Mouse (Mus musculus) kidney, adult 9 months (tissue): Measurements from ENCODE around the gene Rasgrf2.
A peak's percentile ranks its signal among the peaks of the same experiment; 100 is the strongest.

ENCODE experiments used
- DNase-seq: peaks from one replicate; pipeline ENCODE4 v3.0.0; 2022

Rasgrf2 gene

DNA sequence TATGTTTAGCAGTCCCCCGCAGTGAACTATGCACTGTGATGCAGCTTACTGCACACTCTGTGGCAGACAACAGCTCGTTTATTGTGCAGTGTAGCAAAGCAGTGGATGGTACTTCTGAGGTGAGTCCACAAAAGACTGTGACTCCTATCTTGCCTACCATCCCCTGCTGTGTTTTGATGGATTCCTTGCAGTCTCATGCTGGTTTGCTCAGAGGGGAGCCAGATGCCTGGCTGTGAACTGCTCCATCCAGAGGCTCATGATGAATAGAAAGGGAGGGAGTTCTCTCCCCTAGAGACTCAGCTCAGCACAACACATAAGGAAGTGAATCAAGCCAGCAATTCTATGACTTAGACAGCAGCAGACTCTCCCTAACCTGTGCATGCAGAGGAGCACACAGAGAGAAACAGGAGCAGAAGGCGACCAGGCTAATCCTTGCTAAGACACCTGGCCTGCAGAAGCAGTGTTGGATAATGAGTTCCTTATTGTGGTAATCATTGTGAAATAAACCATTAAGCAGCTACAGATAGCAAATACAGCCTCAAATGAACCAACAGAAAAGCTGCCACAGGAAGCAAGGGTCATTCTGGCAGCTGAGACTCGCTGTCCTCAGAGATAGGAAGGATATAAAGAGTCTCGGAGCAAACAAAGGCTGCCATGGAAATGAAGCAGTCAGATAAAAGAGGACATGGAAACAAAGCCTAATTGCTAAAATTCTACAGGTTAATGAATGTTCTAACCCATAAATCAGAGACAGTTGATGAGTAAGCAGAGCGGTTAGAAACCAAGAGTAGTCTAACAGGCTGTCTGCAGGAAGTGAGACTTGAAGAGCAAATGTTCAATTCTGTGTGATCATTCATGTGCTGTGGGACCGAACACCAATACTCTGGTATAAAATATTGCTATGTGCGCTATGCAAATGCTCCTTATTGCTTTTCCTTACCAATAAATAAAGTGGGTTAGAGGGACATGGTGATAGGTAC, 89.6 kb downstream of the Rasgrf2 start:
- DNase-seq: peak; percentile 28

- DNase-seq: no peak
Observed at GRCm38 (mm10) chr13:92030364-92031057, 100.9 kb downstream of the Rasgrf2 start.

DNA sequence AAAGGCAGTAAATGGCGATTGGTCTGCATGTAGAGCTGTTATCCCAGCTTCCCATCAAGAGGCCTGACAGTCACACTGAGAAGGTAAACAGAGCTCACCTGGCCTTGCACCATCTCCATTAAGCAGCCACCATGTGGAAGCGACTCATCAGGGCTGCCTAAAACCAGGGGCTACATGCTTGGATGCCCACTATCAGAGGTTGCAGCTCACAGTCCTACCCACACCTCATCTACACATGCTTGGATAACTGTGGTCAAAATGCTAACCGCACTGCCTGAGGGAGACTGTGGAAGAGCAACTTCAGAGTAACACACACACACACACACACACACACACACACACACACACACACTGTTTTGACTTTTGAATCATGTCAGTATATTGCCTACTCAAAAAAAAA, 101.8 kb downstream of the Rasgrf2 start:
- no peak for DNase-seq

- DNase-seq: no peak
Observed at GRCm38 (mm10) chr13:92027951-92028350, 103.5 kb downstream of the Rasgrf2 start.

- no peak for DNase-seq
Observed at GRCm38 (mm10) chr13:92026651-92027050, 104.8 kb downstream of the Rasgrf2 start.

GRCm38 (mm10) chr13:92025124-92025523, 106.3 kb downstream of the Rasgrf2 start:
- no peak for DNase-seq

- DNase-seq: no peak
Observed at GRCm38 (mm10) chr13:92022202-92022601, 109.3 kb downstream of the Rasgrf2 start.

- DNase-seq: no peak
Observed at GRCm38 (mm10) chr13:91996929-91997328, 134.5 kb downstream of the Rasgrf2 start.

GRCm38 (mm10) chr13:91991412-91991811, 140.0 kb downstream of the Rasgrf2 start:
- DNase-seq: no peak

GRCm38 (mm10) chr13:91990709-91991284, 140.7 kb downstream of the Rasgrf2 start:
- DNase-seq: no peak

DNA sequence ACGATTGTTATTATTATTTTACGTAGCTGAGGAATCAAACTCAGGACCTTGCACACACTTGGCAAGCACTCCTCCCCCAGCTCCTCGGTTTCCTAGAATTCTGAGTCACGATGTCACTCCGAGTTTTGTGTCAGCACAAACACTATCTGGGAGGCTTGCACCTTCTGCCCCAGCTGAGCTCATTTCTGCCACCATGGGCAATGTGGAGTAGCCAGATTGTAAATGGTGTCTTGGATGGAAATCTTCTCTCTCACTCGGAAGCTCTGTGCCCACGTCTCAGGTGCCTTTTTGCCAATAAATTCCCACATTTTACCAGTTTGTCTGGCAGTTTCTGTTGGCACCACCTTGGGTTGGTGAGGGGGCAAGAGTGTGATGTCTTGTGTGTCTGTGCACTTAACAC, 143.1 kb downstream of the Rasgrf2 start:
- no peak for DNase-seq

DNA sequence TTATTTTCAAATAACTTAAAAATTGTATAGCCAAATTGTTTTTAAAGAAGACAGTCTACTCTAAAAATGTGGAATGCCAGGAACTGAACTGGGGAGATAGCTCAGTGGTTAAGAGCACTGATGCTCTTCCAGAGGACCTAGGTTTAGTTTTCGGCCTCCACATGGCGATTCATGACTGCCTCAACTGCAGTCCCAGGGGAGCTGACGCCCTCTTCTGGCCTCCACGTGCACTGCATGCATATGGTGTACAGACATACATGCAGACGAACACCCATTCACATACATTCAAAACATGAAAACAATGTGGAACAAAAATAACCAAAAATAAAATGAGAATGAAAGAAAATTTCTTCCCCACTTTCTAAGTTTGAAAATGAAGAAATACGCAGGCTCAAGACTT, 144.5 kb downstream of the Rasgrf2 start:
- no peak for DNase-seq

DNA sequence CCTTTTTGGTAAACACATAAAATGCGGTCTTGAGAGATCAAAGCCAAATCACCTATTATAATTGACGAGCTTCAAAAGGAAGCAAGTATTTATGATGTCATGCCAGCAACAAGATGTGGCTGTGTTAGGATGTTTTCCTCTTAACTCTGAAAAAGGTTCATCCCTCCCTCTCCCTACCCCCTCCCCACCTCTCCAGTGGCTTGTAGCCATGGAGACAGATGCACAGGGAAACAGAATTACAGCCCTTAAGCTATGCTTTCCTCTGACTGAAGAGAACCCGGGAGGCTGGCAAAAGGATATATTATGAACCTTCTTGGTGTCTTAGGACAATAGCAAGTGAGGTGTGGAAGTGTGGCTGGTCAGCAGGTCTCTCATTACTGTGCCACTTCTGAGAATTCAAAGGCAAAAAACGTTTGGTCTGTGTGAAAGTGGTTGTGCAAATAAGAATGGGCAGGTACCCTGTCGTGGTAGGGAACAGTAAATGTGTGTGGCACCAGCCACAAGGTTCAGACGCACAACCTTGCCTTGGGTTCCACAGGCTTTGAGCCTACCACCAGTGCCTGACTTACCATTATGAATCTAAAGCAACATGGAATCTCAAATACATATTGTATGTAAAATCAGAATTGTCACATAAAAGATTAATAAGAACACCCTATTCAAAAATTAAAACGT, 145.4 kb downstream of the Rasgrf2 start:
- DNase-seq: no peak

DNA sequence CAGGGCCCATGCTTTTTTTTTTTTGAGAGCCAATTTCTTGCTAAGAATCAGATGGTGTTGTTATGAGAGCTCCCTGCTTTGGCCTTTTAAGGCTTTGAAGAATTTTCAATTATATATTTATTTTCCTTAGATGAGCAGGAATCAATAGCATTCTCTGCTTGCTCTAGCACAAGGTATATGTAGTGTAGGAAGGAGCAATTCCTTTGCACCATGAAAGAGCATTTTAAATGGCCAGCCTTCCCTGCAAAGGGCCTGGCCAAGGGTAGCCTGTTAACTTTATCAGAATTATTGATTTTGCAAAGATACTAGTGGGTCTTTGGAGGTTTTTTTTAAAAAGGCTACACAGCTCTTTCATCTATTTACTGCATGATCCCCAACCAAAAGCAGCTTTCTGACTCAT, 146.4 kb downstream of the Rasgrf2 start:
- DNase-seq: no peak

DNA sequence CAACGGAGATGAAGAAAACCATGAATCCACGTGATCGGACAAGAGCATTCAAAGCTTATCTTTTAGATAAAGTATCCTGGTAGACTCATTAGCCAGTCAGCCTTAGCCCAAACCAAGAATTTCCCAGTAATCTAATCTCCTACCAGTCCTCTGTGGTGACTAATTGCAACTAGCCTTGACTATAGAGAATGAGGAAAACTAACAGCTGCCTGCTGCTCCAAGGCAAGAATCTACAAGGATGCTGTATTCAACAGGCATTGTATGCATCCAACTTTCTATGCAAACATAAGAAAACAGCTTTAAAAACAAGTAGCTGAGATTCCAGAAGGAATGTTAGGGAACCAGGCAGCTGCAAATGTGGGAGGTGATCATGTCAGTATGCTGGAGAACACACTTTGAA, 149.4 kb downstream of the Rasgrf2 start:
- no peak for DNase-seq

GRCm38 (mm10) chr13:91981414-91981813, 150.0 kb downstream of the Rasgrf2 start:
- DNase-seq: no peak

DNA sequence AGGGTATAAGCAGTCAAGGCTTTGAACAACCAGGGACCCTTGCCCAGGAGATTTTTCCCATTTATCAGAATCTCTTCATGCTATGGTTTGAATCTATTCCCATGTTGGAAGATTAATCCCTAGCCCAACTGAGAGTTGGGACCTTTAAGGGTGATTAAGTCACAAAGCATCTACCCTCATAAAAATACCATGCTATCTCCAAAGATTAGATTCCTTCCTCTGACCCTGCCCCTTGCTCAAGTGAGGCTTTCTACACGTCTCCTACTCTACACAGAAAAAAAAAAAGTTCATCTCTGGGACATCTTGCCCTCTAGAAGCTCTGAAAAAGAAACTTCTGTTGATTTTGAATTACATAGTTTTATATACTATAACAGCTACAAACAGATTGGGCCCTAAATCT, 154.5 kb downstream of the Rasgrf2 start:
- DNase-seq: no peak

- no peak for DNase-seq
Observed at GRCm38 (mm10) chr13:91976541-91976940, 154.9 kb downstream of the Rasgrf2 start.

GRCm38 (mm10) chr13:91974154-91974553, 157.3 kb downstream of the Rasgrf2 start:
- no peak for DNase-seq

GRCm38 (mm10) chr13:91971246-91971645, 160.2 kb downstream of the Rasgrf2 start:
- no peak for DNase-seq

DNA sequence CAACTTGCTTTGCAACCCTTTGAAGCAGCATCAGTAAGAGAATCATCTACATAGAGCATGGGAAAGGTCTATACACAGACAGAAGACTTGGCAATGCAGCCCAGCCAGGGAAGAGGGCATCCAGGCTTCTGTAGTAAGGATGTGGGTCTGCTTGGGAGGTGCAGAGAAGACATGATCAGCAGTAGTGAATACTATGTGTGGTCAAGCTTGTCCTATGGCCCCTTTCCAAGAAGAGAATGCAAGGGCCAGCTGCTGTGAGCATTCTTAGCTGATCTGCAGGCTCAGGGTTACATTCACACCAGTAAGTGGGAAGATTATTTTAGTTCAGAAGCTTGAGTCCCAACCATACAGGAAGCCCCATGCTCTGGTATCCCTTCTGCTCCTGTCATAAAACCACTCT, 175.0 kb downstream of the Rasgrf2 start:
- DNase-seq: no peak

GRCm38 (mm10) chr13:91955646-91956045, 175.8 kb downstream of the Rasgrf2 start:
- no peak for DNase-seq

DNA sequence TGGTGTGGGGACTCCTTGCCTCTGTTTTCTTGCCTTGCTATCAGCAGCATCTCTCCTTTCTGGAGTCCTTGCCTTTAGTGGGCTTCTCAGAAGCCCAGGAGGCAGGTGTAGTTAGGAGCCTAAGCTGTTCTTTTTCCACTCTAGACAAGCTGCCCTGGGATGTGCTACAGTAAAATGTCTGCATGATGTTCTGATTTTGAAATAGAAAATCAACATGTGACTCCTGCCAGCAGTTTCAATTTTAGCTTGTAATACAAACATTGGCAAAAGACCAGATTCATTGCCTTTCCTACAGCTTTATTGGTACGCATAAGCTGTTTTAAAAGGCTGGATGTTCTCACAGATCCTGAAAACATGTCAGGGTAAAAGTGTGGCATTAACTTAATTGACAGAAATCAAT, 176.3 kb downstream of the Rasgrf2 start:
- DNase-seq: no peak
